Mouse (Mus musculus) megakaryocyte-erythroid progenitor cell, adult 5-6 weeks (primary cell): ENCODE measurements around the gene Erich4. TPM values are rescaled to one million over a fixed set of nuclear protein-coding genes. Genes with fewer than 3 reads are reported as not detected.

ENCODE experiments used
- ATAC-seq: replicated peaks from 2 replicates; pipeline ENCODE4 v1.8.0; 2016; ENCODE audit warnings: mild to moderate bottlenecking, inconsistent platforms; ENCODE audit not compliant: severe bottlenecking, poor library complexity, low FRiP score, low TSS enrichment
- total RNA-seq, 2 experiments: library from RNA; stranded (forward) in 1 of 2; stranded (reverse) in 1 of 2; fragments of 200-1000, 215-1000 nt in 1 of 2; fragments of >200 nt in 1 of 2; fragmentation: Nextera tagmentation in 1 of 2; gene quantifications; 2 replicates each; pipeline ENCODE4 v1.2.3; 2014 to 2017

Gene Erich4
- not detected in 2 replicates for total RNA-seq (2014; fragmentation: Nextera tagmentation)
- not detected in 2 replicates for total RNA-seq (2017)

GRCm38 (mm10) chr7:25615706-25616011 lies at the start of gene Erich4:
Gene Erich4, minus strand, starts transcription at chr7:25615892.
- no peak for ATAC-seq

GRCm38 (mm10) chr7:25658657-25659472 lies 43.2 kb upstream of the Erich4 start, which contains the start of the genes Bckdha and Exosc5:
Gene Bckdha, minus strand, starts transcription at chr7:25658981.
Gene Exosc5, plus strand, starts transcription at chr7:25659164.
- ATAC-seq = peak; percentile 93

GRCm38 (mm10) chr7:25657785-25658184 lies 42.1 kb upstream of the Erich4 start:
- ATAC-seq = no peak

GRCm38 (mm10) chr7:25655601-25656428 lies 40.1 kb upstream of the Erich4 start:
- ATAC-seq = no peak

- ATAC-seq = no peak
Observed at GRCm38 (mm10) chr7:25652244-25652759, 36.6 kb upstream of the Erich4 start.

- peak; percentile 48 for ATAC-seq
Observed at GRCm38 (mm10) chr7:25651281-25651680, 35.6 kb upstream of the Erich4 start.

GRCm38 (mm10) chr7:25649839-25650238 lies 34.1 kb upstream of the Erich4 start:
- ATAC-seq = peak; percentile 49

- ATAC-seq = peak; percentile 46; the same call in 1 of the 2 replicates
Observed at GRCm38 (mm10) chr7:25647574-25648123, 32.0 kb upstream of the Erich4 start.

- ATAC-seq = no peak
Observed at GRCm38 (mm10) chr7:25645074-25645473, 29.4 kb upstream of the Erich4 start.

- no peak for ATAC-seq
Observed at GRCm38 (mm10) chr7:25644631-25645030, 28.9 kb upstream of the Erich4 start.

- ATAC-seq = no peak
Observed at GRCm38 (mm10) chr7:25644136-25644535, 28.4 kb upstream of the Erich4 start.

GRCm38 (mm10) chr7:25639754-25640153 lies 24.1 kb upstream of the Erich4 start:
- no peak for ATAC-seq

- ATAC-seq = no peak
Observed at GRCm38 (mm10) chr7:25637099-25637498, 21.4 kb upstream of the Erich4 start.

- 0 out of 2 replicates have a peak, but pooled peaks have one; percentile 25 for ATAC-seq
Observed at GRCm38 (mm10) chr7:25636373-25636772, 20.7 kb upstream of the Erich4 start.

- ATAC-seq = no peak
Observed at GRCm38 (mm10) chr7:25632679-25633078, 17.0 kb upstream of the Erich4 start.

GRCm38 (mm10) chr7:25628323-25628620 lies 12.6 kb upstream of the Erich4 start:
- no peak for ATAC-seq

- peak; percentile 57 for ATAC-seq
Observed at GRCm38 (mm10) chr7:25627431-25628322, 12.0 kb upstream of the Erich4 start.

- peak; percentile 41; the same call in 1 of the 2 replicates for ATAC-seq
Observed at GRCm38 (mm10) chr7:25626509-25627430, 11.1 kb upstream of the Erich4 start, which contains the start of gene B3gnt8. Gene B3gnt8, plus strand, starts transcription at chr7:25626654.
